Mouse (Mus musculus) bone marrow, adult 2 months (tissue): Measurements from ENCODE around the gene Pigg.

Source experiments
- CTCF ChIP-seq: fragments of 200-500 bp; IDR thresholded peaks from 2 replicates; pipeline ENCODE4 v1.5.1; 2011; ENCODE audit warnings: low read length, control low read depth; ENCODE audit not compliant: control insufficient read depth, insufficient read depth
- POLR2A ChIP-seq: fragments of 200-500 bp; IDR thresholded peaks from 2 replicates; pipeline ENCODE4 v1.6.1; 2011; ENCODE audit warnings: low read depth, mild to moderate bottlenecking, control low read depth, low read length, borderline replicate concordance; ENCODE audit not compliant: control insufficient read depth

- TF ChIP-seq CTCF (no peak), POLR2A (no peak)
These were observed 41.6 kb downstream of the Pigg start for GRCm38 (mm10) chr5:108354056-108354455.
